Mouse (Mus musculus): ENCODE data around the gene Ntn1. TPM values are rescaled to one million over a fixed set of nuclear protein-coding genes. Genes with fewer than 3 reads are reported as not detected.

Gene Ntn1
- polyA plus RNA-seq, 1 experiment = 15.6 TPM

DNA sequence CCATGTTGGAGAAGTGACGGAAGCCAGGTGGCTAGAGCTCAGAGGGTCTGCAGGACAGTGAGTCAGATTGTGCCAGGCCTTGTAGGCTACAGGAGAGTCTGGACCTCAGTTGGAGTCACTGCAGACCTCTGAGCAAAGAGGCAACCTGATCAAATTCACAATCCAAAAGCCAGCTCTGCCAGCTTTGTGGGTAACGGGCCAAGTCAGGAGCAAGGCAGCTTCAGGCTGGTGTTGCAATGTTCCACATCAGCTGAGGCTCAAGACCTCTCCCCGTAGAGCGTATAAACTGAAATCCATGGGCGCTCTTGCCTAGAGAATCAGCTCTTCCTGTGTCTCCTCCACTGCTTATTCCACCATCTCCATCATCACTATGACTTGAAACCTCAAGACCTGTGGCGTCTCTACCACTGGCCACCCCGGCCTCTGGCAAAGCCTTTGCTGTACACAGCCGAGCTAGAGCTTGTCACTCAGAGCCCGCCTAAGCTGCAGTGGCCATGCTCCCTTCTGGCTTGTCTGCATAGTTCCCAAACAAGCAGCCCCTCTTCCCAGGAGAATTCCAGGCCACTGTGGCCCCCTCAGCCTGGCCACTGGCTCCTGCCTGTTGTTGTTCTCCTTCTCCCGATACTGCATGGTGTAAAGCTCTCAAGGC lies 198.7 kb downstream of the Ntn1 start:
- Histone ChIP-seq H3K79me2 (ENCODE audit: control insufficient read depth, insufficient read depth) (no peaks in the 10 kb centered on the region), H3K27me3 (ENCODE audit: control insufficient read depth, insufficient read depth, insufficient read length) (no peaks in the 10 kb centered on the region), H3K36me3 (ENCODE audit: control insufficient read depth, insufficient read depth) (no peaks in the 10 kb centered on the region), H3ac (ENCODE audit: control insufficient read depth, insufficient read length) (no peak overlapping the region), H3K4me2 (ENCODE audit: low read depth) (no peak overlapping the region), H3K4me3 (no peak overlapping the region)
- no peak for TF ChIP-seq CEBPB (IDR thresholded peaks at IDR 0.05; ENCODE audit: insufficient read depth, poor library complexity, severe bottlenecking)
- no peak for TF ChIP-seq TCF12 (IDR thresholded peaks at IDR 0.05; ENCODE audit: insufficient read depth, poor library complexity, severe bottlenecking)
- TF ChIP-seq POLR2AphosphoS2 (IDR thresholded peaks at IDR 0.05; ENCODE audit: insufficient read length, low read depth) = no peak
- TF ChIP-seq E2F4 (IDR thresholded peaks at IDR 0.05; ENCODE audit: insufficient read depth) = no peak
- TF ChIP-seq REST (IDR thresholded peaks at IDR 0.05; ENCODE audit: insufficient read depth, insufficient read length) = no peak
- TF ChIP-seq TCF3 (IDR thresholded peaks at IDR 0.05; ENCODE audit: insufficient read length, low read depth) = no peak
- TF ChIP-seq USF1 (IDR thresholded peaks at IDR 0.05; ENCODE audit: low read depth) = no peak
- no peak for TF ChIP-seq MYOG (IDR thresholded peaks at IDR 0.05; ENCODE audit: control insufficient read depth in 1 of 3, insufficient read depth in 1 of 3, insufficient read length in 2 of 3, low read depth in 2 of 3)
- TF ChIP-seq POLR2A (IDR thresholded peaks at IDR 0.05; ENCODE audit: insufficient read length, low read depth) = no peak
- TF ChIP-seq SRF (IDR thresholded peaks at IDR 0.05; ENCODE audit: control insufficient read depth, insufficient read length, low read depth) = no peak
- TF ChIP-seq MAX (IDR thresholded peaks at IDR 0.05; ENCODE audit: low read depth) = no peak
- TF ChIP-seq MYOD1 (IDR thresholded peaks at IDR 0.05; ENCODE audit: control insufficient read depth in 1 of 3, insufficient read length in 2 of 3, low read depth in 2 of 3) = no peak

DNA sequence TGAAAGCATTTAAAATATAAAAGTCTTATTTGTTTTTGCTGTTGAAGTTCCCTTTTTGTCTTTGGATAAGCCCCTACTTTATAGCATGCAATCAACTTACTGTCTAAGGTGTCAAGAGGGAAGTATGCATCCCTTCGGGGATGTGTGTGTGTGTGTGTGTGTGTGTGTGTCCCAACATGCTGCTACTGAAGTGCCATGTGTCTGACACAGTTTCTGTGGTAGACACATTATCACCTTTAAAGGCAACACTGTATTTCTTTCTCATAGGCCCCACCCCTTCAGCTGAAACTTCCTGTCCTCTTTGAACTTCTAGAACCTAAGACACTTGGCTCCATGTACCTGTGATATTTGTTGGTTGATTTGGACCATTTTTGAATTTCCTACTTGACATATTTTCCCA lies 199.6 kb downstream of the Ntn1 start:
- Histone ChIP-seq H3K4me3 (no peak overlapping the region), H3K79me2 (ENCODE audit: control insufficient read depth, insufficient read depth) (no peaks in the 10 kb centered on the region), H3K4me2 (ENCODE audit: low read depth) (no peak overlapping the region), H3K27me3 (ENCODE audit: control insufficient read depth, insufficient read depth, insufficient read length) (no peaks in the 10 kb centered on the region), H3K36me3 (ENCODE audit: control insufficient read depth, insufficient read depth) (no peaks in the 10 kb centered on the region), H3ac (ENCODE audit: control insufficient read depth, insufficient read length) (no peak overlapping the region)
- TF ChIP-seq TCF12 (IDR thresholded peaks at IDR 0.05; ENCODE audit: insufficient read depth, poor library complexity, severe bottlenecking) (no peak), TCF3 (IDR thresholded peaks at IDR 0.05; ENCODE audit: insufficient read length, low read depth) (no peak), SRF (IDR thresholded peaks at IDR 0.05; ENCODE audit: control insufficient read depth, insufficient read length, low read depth) (no peak), MYOG (IDR thresholded peaks at IDR 0.05; ENCODE audit: control insufficient read depth in 1 of 3, insufficient read depth in 1 of 3, insufficient read length in 2 of 3, low read depth in 2 of 3) (no peak), E2F4 (IDR thresholded peaks at IDR 0.05; ENCODE audit: insufficient read depth) (no peak), REST (IDR thresholded peaks at IDR 0.05; ENCODE audit: insufficient read depth, insufficient read length) (no peak), POLR2AphosphoS2 (IDR thresholded peaks at IDR 0.05; ENCODE audit: insufficient read length, low read depth) (no peak), CEBPB (IDR thresholded peaks at IDR 0.05; ENCODE audit: insufficient read depth, poor library complexity, severe bottlenecking) (no peak)

GRCm38 (mm10) chr11:68200500-68200899 lies 200.1 kb downstream of the Ntn1 start:
- H3K27me3 ChIP-seq (ENCODE audit: control insufficient read depth, insufficient read depth, insufficient read length) = no peaks in the 10 kb centered on the region
- H3ac ChIP-seq (ENCODE audit: control insufficient read depth, insufficient read length) = no peak overlapping the region
- no peak for TF ChIP-seq TCF3 (IDR thresholded peaks at IDR 0.05; ENCODE audit: insufficient read length, low read depth)
- TF ChIP-seq CEBPB (IDR thresholded peaks at IDR 0.05; ENCODE audit: insufficient read depth, poor library complexity, severe bottlenecking) = no peak
- no peak for TF ChIP-seq SRF (IDR thresholded peaks at IDR 0.05; ENCODE audit: control insufficient read depth, insufficient read length, low read depth)
- TF ChIP-seq POLR2AphosphoS2 (IDR thresholded peaks at IDR 0.05; ENCODE audit: insufficient read length, low read depth) = no peak
- TF ChIP-seq POLR2A (IDR thresholded peaks at IDR 0.05; ENCODE audit: insufficient read length, low read depth) = no peak
- TF ChIP-seq MYOG (IDR thresholded peaks at IDR 0.05; ENCODE audit: control insufficient read depth in 1 of 3, insufficient read depth in 1 of 3, insufficient read length in 2 of 3, low read depth in 2 of 3) = no peak
- TF ChIP-seq MAX (IDR thresholded peaks at IDR 0.05; ENCODE audit: low read depth) = no peak
- no peak for TF ChIP-seq USF1 (IDR thresholded peaks at IDR 0.05; ENCODE audit: low read depth)
- no peak for TF ChIP-seq E2F4 (IDR thresholded peaks at IDR 0.05; ENCODE audit: insufficient read depth)
- no peak for TF ChIP-seq MYOD1 (IDR thresholded peaks at IDR 0.05; ENCODE audit: control insufficient read depth in 1 of 3, insufficient read length in 2 of 3, low read depth in 2 of 3)
- no peak for TF ChIP-seq TCF12 (IDR thresholded peaks at IDR 0.05; ENCODE audit: insufficient read depth, poor library complexity, severe bottlenecking)
- no peak for TF ChIP-seq REST (IDR thresholded peaks at IDR 0.05; ENCODE audit: insufficient read depth, insufficient read length)
- H3K36me3 ChIP-seq (ENCODE audit: control insufficient read depth, insufficient read depth) = no peaks in the 10 kb centered on the region
- no peaks in the 10 kb centered on the region for H3K79me2 ChIP-seq (ENCODE audit: control insufficient read depth, insufficient read depth)
- no peak overlapping the region for H3K4me2 ChIP-seq (ENCODE audit: low read depth)
- no peak overlapping the region for H3K4me3 ChIP-seq

DNA sequence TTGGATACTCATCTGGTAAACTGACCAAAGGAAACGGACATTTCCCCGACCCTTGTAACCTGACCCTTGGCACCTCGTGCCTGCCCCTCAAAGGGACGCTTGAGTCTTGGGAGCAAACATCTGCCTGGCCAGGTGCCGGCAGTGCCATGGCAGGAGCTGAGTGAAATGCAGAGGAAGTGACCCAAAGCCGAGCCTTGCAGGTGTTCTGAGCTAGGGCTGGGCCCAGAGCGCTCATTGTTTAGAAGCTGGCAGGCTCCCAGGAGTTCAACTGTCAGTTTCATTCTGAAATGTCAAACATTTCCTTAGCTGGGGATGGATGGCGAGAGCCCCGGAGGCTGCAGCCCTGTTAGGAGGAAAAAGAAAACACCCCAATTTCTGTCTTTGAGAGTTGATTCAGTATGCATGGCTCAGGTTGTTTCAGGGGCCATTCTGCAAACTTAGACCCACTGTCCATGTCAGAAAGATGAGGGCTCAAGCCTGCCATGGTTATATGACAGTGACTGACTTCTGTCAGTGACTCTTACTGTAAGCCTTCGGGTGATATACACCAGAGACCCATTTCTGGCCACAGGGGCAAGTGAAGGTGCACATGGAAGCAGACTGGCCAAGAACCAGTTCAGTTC lies 200.7 kb downstream of the Ntn1 start:
- TF ChIP-seq MAX (IDR thresholded peaks at IDR 0.05; ENCODE audit: low read depth) = no peak
- TF ChIP-seq SRF (IDR thresholded peaks at IDR 0.05; ENCODE audit: control insufficient read depth, insufficient read length, low read depth) = no peak
- TF ChIP-seq REST (IDR thresholded peaks at IDR 0.05; ENCODE audit: insufficient read depth, insufficient read length) = no peak
- no peak for TF ChIP-seq USF1 (IDR thresholded peaks at IDR 0.05; ENCODE audit: low read depth)
- no peak for TF ChIP-seq E2F4 (IDR thresholded peaks at IDR 0.05; ENCODE audit: insufficient read depth)
- no peak for TF ChIP-seq TCF12 (IDR thresholded peaks at IDR 0.05; ENCODE audit: insufficient read depth, poor library complexity, severe bottlenecking)
- TF ChIP-seq POLR2AphosphoS2 (IDR thresholded peaks at IDR 0.05; ENCODE audit: insufficient read length, low read depth) = no peak
- H3K4me3 ChIP-seq = no peak overlapping the region
- no peaks in the 10 kb centered on the region for H3K36me3 ChIP-seq (ENCODE audit: control insufficient read depth, insufficient read depth)
- H3K79me2 ChIP-seq (ENCODE audit: control insufficient read depth, insufficient read depth) = no peaks in the 10 kb centered on the region
- no peak overlapping the region for H3K4me2 ChIP-seq (ENCODE audit: low read depth)
- no peaks in the 10 kb centered on the region for H3K27me3 ChIP-seq (ENCODE audit: control insufficient read depth, insufficient read depth, insufficient read length)
- H3ac ChIP-seq (ENCODE audit: control insufficient read depth, insufficient read length) = no peak overlapping the region

All from myocyte (in vitro differentiated cells).